Mouse (Mus musculus): ENCODE data around the gene Rasal3.

The Rasal3 gene

GRCm38 (mm10) chr17:32353696-32354095 lies 49.7 kb downstream of the Rasal3 start:
- DNase-seq = peak; percentile 83

- no peak for DNase-seq
Observed at GRCm38 (mm10) chr17:32351726-32352125, 51.7 kb downstream of the Rasal3 start.

- DNase-seq = no peak
Observed at GRCm38 (mm10) chr17:32351269-32351668, 52.1 kb downstream of the Rasal3 start.

- DNase-seq = peak; percentile 100
Observed at GRCm38 (mm10) chr17:32350382-32350983, 52.9 kb downstream of the Rasal3 start, which contains the start of gene Akap8l. Gene Akap8l (minus strand): TSS chr17:32350607.

GRCm38 (mm10) chr17:32349851-32350381 lies 53.5 kb downstream of the Rasal3 start:
- DNase-seq = peak; percentile 70

- peak; percentile 70 for DNase-seq
Observed at GRCm38 (mm10) chr17:32349037-32349732, 54.2 kb downstream of the Rasal3 start.

- no peak for DNase-seq
Observed at GRCm38 (mm10) chr17:32348406-32348805, 55.0 kb downstream of the Rasal3 start.

GRCm38 (mm10) chr17:32341102-32341501 lies 62.3 kb downstream of the Rasal3 start:
- DNase-seq = no peak

Measured in cerebellum, adult 9-10 months (tissue).